Mouse (Mus musculus): ENCODE results near the gene Ccdc51. TPM values are rescaled to one million over a fixed set of nuclear protein-coding genes. Genes with fewer than 3 reads are reported as not detected.
"Not testable (repeated sequence)": the region's sequence is repeated elsewhere in the genome, so short reads cannot be mapped to it uniquely, and the experiment has no call there.

Ccdc51 gene
- polyA plus RNA-seq, 1 experiment from 2014 or later = 13.5 TPM

- no peaks in the 10 kb centered on the region for H3K9me3 ChIP-seq (ENCODE audit: control insufficient read depth, low read length)
- no peaks in the 10 kb centered on the region for H3K27me3 ChIP-seq (ENCODE audit: control insufficient read depth, insufficient read depth, low read length)
- ATAC-seq (ENCODE audit: low FRiP score, low TSS enrichment) = no peak
- 66% methylated on average over 3 of the region's 3 CpGs for WGBS
- H3K4me2 ChIP-seq (replicated peaks; ENCODE audit: low read depth, low read length) = no peak overlapping the region
- no peak overlapping the region for H3K9ac ChIP-seq (ENCODE audit: low read depth, low read length)
- H3K4me3 ChIP-seq (ENCODE audit: low read length) = no peak overlapping the region
- 0 out of 2 replicates have a peak, but pooled peaks cover under 1% of the 10 kb centered on the region for H3K4me1 ChIP-seq (ENCODE audit: control insufficient read depth, insufficient read depth, low read length)
- H3K27ac ChIP-seq (ENCODE audit: low read depth, low read length) = no peak overlapping the region
- H3K36me3 ChIP-seq (ENCODE audit: control insufficient read depth, insufficient read depth, low read length) = no peaks in the 10 kb centered on the region
These were observed 45.9 kb downstream of the Ccdc51 start for GRCm38 (mm10) chr9:109128211-109128610.

- Histone ChIP-seq H3K27ac (ENCODE audit: low read depth, low read length) (no peak overlapping the region), H3K9me3 (ENCODE audit: control insufficient read depth, low read length) (no peaks in the 10 kb centered on the region), H3K36me3 (ENCODE audit: control insufficient read depth, insufficient read depth, low read length) (no peaks in the 10 kb centered on the region), H3K9ac (ENCODE audit: low read depth, low read length) (no peak overlapping the region), H3K4me2 (replicated peaks; ENCODE audit: low read depth, low read length) (no peak overlapping the region), H3K4me3 (ENCODE audit: low read length) (no peak overlapping the region), H3K4me1 (ENCODE audit: control insufficient read depth, insufficient read depth, low read length) (no peaks in the 10 kb centered on the region), H3K27me3 (ENCODE audit: control insufficient read depth, insufficient read depth, low read length) (no peaks in the 10 kb centered on the region)
- no peak for ATAC-seq (ENCODE audit: low FRiP score, low TSS enrichment)
- WGBS = 74% methylated on average over 5 of the region's 5 CpGs
These were observed 47.8 kb downstream of the Ccdc51 start for GRCm38 (mm10) chr9:109130076-109130475.

GRCm38 (mm10) chr9:109140414-109140813 is 58.1 kb downstream of the Ccdc51 start:
- H3K9me3 ChIP-seq (ENCODE audit: control insufficient read depth, low read length); ATAC-seq (ENCODE audit: low FRiP score, low TSS enrichment); H3K4me2 ChIP-seq (replicated peaks; ENCODE audit: low read depth, low read length); H3K4me1 ChIP-seq (ENCODE audit: control insufficient read depth, insufficient read depth, low read length); H3K27me3 ChIP-seq (ENCODE audit: control insufficient read depth, insufficient read depth, low read length); H3K4me3 ChIP-seq (ENCODE audit: low read length); H3K27ac ChIP-seq (ENCODE audit: low read depth, low read length); H3K9ac ChIP-seq (ENCODE audit: low read depth, low read length); H3K36me3 ChIP-seq (ENCODE audit: control insufficient read depth, insufficient read depth, low read length): not testable (repeated sequence)
- 70% methylated on average over 4 of the region's 4 CpGs for WGBS

Other genes with a start within 250 kb of the Ccdc51 start
- 8.6 and 14.5 TPM in 2 replicates for gene Slc26a6, start 229.2 kb upstream of the Ccdc51 start, polyA plus RNA-seq (2014; fragmentation: Nextera tagmentation; extraction: Ambion mirVana)
- gene Tmem89, start 167.9 kb upstream of the Ccdc51 start, polyA plus RNA-seq (2014; fragmentation: Nextera tagmentation; extraction: Ambion mirVana) = not detected in 2 replicates
- 482 and 520 TPM in 2 replicates for gene Uqcrc1, start 145.9 kb upstream of the Ccdc51 start, polyA plus RNA-seq (2014; fragmentation: Nextera tagmentation; extraction: Ambion mirVana)
- gene Col7a1, start 128.9 kb upstream of the Ccdc51 start, polyA plus RNA-seq (2014; fragmentation: Nextera tagmentation; extraction: Ambion mirVana) = 3.5 and 5.4 TPM in 2 replicates
- 0.24 TPM in 1 of 2 replicates, not detected in the other for gene Ucn2, start 96.5 kb upstream of the Ccdc51 start, polyA plus RNA-seq (2014; fragmentation: Nextera tagmentation; extraction: Ambion mirVana)
- gene Pfkfb4, start 90.7 kb upstream of the Ccdc51 start, polyA plus RNA-seq (2014; fragmentation: Nextera tagmentation; extraction: Ambion mirVana) = 6.4 and 10.1 TPM in 2 replicates
- 58.0 and 65.7 TPM in 2 replicates for gene Shisa5, start 43.9 kb upstream of the Ccdc51 start, polyA plus RNA-seq (2014; fragmentation: Nextera tagmentation; extraction: Ambion mirVana)
- 12.6 and 13.3 TPM in 2 replicates for gene Trex1, start 22.8 kb upstream of the Ccdc51 start, polyA plus RNA-seq (2014; fragmentation: Nextera tagmentation; extraction: Ambion mirVana)
- gene Atrip, start 8.4 kb upstream of the Ccdc51 start, polyA plus RNA-seq (2014; fragmentation: Nextera tagmentation; extraction: Ambion mirVana) = 20.5 and 30.7 TPM in 2 replicates
- 687 and 868 TPM in 2 replicates for gene Tma7, start 94 bp downstream of the Ccdc51 start, polyA plus RNA-seq (2014; fragmentation: Nextera tagmentation; extraction: Ambion mirVana)
- gene Plxnb1, start 12.9 kb downstream of the Ccdc51 start, polyA plus RNA-seq (2014; fragmentation: Nextera tagmentation; extraction: Ambion mirVana) = 10.5 and 17.0 TPM in 2 replicates
- gene Fbxw21, start 79.5 kb downstream of the Ccdc51 start, polyA plus RNA-seq (2014; fragmentation: Nextera tagmentation; extraction: Ambion mirVana) = not detected in 2 replicates
- not detected in 2 replicates for gene Fbxw13, start 113.5 kb downstream of the Ccdc51 start, polyA plus RNA-seq (2014; fragmentation: Nextera tagmentation; extraction: Ambion mirVana)
- not detected in 2 replicates for gene Fbxw20, start 152.3 kb downstream of the Ccdc51 start, polyA plus RNA-seq (2014; fragmentation: Nextera tagmentation; extraction: Ambion mirVana)
- not detected in 2 replicates for gene Fbxw14, start 205.2 kb downstream of the Ccdc51 start, polyA plus RNA-seq (2014; fragmentation: Nextera tagmentation; extraction: Ambion mirVana)